Mouse (Mus musculus) ovary, postnatal 36 days (tissue): ENCODE results near the gene Nkiras1.
A peak's percentile ranks its signal among the peaks of the same experiment; 100 is the strongest.
"Not testable (repeated sequence)": the region's sequence is repeated elsewhere in the genome, so short reads cannot be mapped to it uniquely, and the experiment has no call there.

Experiments used
- DNase-seq: peaks from one replicate; pipeline ENCODE4 v3.0.0; 2022; ENCODE audit warnings: low spot score, mixed read lengths

The Nkiras1 gene

DNA sequence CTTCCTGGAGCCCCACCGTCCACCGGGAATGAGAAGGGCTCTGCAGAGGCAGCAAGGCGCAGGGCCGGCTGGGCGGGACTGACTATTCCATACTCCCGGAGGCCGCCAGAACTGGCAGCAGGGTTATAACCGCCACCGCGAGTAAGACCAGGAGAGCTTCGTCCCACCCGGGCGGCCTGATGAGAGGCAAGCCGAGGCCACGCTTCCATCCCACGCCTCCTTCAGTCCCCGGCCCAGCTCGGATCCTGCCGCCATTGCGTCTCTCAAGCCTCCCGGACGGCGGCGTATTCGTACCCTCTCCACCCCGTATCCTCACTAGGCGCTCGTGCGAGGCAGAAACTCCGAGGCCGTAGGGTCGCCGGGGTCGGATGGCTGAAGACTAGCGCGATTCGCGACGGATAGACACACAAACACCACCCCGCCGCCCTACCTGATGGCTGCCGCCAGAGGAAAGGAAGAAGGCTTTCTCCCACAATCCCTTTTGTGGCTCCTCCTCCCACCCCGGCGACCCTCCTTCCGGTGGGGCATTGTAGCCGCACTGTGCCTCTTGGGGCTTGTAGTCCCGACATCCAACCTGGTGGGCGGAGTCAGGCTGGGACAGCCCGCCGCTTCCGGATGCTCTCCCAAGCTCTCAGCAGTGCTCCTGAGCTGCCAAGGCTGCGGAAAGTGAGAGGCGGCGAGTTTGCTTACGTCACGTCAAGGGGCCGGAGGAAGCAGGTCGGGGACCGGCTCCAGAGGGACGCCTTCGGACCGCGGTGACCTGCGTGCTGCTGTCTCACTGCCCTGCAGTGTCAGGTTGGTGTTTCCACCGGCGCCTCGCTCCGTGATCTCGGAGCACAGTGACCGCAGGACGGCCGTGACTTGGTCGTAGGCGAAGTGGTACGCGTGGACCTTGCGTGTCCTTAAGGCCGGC is at the start of gene Nkiras1, which contains the start of gene Rpl15:
Nkiras1 (plus strand) TSS at position 608 of the 913 bp plus-strand sequence.
Rpl15 (minus strand) TSS at position 863 of the 913 bp plus-strand sequence.
- DNase-seq, result peak; percentile 98

DNA sequence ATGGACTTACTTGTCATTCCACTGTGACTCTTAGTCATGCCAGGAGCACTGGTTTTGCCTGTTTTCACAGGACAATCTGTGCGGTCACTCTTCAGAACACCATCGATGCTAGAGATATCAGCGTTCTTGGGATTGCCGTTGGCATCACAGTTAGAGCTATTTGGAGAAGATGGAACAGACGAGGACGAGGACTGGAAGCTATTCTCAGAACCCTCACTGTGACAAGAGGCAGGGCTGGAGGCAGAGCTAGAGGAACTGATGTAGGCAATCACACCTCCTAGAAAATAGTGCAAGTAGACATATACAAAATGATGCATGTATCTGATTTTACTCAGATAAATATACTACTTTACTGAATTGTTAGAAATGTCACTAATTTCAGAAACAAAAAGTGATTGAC is 49.0 kb upstream of the Nkiras1 start:
- DNase-seq, result no peak

DNA sequence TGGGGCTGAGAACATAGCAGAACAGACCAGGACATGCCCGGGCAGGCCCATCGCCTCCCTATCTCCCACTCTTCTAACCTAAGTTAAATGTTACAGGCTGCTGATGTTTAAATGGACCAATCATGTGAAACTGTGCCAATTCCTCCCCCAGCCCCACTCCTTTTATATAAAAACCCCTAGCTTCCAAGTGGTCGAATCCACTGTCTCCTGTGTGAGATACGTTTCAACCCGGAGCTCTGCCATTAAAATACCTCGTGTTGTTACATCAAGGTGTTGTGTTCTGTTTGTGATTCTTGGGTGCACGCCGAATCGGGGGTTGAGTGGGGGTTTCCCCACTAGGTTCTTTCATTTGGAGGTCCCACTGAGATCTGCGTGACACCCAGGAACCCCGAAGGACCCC is 45.5 kb upstream of the Nkiras1 start:
- DNase-seq, result not testable (repeated sequence)

DNA sequence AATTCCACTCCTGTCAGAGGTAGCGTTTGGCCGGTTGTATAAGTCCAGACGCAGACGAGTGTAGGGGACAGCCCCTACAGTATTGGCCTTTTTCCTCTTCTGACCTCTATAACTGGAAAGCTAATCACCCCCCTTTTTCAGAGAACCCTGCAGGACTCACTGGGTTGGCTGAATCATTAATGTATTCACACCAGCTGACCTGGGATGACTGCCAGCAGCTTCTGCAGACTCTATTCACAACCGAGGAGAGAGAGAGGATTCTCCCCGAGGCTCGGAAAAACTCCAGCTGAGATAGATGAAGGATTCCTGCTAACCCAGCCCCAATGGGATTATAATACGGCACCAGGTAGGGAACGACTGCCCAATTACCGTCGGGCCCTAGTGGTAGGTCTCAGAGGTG is 44.8 kb upstream of the Nkiras1 start:
- DNase-seq, result not testable (repeated sequence)

DNA sequence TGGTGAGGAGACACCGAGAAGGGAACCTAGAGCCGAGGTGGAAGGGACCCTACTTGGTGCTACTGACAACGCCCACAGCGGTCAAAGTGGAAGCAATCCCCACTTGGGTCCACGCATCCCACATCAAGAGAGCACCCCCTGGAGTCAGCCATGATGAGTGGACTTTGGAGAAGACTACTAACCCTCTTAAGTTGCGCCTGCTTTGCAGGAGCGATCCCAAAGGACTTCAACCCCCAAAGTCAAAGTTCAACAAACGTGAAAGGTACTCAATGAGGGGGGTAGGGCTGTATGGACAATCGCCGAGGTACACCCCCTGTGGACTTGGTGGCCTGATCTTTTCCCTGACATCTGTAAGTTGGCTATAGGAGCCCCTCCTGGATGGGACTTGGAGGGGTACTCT is 41.2 kb upstream of the Nkiras1 start:
- not testable (repeated sequence) for DNase-seq

DNA sequence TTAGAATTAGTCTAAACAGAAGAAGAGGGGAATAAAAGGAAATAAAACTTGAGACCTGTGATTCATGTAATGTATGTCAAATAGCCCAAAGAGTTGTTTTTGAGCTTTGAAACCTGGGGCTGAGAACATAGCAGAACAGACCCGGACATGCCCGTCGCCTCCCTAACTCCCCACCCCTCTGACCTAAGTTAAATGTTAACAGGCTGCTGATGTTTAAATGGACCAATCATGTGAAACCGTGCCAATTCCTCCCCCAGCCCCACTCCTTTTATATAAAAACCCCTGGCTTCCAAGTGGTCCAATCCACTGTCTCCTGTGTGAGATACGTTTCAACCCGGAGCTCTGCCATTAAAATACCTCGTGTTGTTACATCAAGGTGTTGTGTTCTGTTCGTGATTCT is 39.1 kb upstream of the Nkiras1 start:
- DNase-seq, result not testable (repeated sequence)

DNA sequence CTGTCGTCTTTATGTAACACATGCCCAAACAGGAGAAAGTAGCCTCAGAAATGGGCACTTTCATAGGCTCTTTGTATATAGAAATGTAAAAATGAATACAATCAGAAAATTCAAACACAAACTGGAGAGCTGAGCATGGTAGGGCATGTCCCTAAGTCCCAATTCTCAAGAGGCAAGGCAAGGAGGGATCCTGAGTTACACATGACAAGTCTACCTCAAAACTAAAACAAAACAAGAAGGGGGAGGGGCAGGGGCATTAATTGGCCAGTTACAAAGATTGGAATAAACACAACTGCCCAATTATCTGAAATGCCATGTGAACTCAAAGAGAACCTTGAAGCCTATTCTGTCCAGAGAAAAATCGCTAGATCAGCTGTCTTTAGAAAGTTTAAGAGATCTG is 37.9 kb upstream of the Nkiras1 start:
- no peak for DNase-seq

DNA sequence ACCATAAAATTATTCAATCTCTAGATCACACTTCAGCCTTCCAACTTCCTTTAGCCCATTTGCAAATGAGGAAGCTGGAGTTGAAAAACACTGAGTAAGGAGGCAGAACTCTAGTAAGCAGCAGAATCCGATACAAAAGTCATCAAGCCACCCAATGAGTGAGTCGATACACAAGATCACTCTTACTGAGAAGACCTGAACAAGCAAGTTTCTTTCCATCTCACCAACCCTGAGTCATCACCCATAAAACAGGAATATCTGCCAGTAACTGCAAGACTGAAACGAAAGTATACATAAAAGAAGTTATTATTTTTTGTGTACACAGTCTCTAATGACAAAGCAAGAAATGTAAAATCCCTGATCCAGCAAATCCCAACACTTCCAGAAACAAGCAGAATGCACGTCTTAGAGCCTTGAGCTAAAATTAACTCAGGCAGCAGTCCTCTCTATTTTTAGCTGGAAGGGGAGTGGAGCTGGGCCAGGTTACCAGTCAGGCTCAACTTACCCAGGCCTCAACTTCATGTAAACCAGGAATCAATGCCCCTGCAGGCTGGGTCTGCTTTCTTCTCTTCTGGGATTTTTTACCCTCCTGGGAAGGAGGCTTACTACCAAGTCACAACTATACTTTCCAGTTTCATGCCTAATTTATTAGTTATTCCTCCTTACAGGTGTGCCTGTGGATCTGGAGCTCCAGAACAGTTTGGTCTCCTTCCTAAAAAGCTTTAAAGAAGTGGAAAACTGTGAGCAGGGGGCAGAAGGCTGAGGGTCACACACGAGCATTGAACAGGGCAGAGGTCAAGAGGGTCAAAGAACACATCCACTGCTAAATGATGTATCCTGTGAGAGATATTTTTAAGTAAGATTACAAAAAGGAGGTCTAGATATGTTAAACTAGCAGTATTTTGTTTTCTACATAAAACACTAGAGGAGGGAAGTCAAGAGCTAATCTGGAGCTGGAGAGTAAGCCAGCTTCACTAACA is 36.7 kb upstream of the Nkiras1 start:
- no peak for DNase-seq

DNA sequence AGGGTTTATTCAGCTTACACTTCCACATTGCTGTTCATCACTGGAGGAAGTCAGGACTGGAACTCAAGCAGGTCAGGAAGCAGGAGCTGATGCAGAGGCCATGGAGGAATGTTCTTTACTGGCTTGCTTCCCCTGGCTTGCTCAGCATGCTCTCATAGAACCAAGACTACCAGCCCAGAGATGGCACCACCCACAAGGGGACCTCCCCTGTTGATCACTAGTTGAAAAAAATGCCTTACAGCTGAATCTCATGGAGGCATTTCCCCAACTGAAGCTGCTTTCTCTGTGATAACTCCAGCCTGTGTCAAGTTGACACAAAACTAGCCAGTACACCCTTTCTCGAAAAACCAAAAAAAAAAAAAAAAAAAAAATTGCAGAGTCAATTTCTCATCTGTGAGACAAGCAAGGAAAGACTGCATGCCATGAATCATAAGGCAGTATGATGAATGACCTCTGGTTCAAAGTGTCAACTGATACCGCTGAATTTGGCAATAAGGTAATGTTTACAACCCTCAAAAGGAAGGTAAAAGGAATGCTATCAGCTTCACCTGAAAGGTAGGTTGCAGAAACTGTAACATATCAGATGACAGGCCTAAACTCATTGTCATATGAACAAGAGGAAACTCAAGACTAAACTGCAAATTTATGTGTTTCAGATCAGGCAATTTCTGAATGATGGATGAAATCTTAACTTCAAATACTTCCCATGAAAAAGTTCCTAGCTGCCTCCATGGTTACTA is 34.3 kb upstream of the Nkiras1 start:
- not testable (repeated sequence) for DNase-seq

DNA sequence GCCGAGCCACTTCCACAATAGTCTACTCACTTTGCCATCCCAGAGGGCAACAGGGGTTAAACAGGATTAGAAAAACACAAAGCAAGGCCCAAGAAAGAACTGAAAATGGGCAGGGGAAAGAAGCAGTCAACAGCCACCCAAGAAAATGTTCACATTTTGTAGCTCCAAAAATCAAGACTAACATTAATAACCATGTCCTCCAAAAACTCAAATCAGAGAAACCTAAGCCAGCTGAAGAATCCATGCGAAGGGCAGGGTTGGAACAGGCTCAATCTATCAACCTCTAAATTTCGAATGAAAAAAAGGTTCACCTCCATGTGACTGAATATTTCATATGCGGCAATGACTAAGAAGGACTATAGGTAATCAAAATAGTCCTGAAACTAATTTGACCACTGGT is 33.6 kb upstream of the Nkiras1 start:
- no peak for DNase-seq

DNA sequence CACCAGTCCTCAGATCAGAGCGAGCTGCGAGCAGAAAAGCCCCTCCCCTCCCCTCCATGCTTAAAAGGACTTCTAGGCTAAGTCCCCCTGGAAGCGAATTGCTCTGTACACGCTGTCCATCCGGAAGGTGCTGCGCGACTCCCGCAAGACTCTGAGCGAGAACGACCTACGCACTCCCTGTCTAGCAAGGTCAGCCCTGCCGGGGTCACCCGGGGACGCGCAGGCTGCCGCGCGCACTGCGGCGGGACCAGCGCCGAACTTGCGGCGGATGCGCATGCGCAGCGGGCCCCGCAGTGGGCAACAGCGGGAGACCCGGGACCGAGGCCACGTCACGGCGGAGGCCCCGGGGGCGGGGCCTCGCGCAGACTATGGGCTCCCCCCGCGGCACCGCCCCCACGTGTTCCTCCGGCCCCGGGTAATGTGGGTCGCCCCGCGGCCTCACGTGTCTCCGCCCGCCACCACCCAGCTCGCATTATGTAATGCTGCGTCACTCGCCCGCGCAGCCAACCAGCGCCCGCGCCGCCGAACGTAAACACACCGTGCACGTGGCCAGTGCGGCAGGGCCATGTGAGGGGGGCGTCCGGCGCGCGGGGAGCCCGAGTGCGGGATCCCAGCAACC is 32.7 kb upstream of the Nkiras1 start:
- DNase-seq, result peak; percentile 98

DNA sequence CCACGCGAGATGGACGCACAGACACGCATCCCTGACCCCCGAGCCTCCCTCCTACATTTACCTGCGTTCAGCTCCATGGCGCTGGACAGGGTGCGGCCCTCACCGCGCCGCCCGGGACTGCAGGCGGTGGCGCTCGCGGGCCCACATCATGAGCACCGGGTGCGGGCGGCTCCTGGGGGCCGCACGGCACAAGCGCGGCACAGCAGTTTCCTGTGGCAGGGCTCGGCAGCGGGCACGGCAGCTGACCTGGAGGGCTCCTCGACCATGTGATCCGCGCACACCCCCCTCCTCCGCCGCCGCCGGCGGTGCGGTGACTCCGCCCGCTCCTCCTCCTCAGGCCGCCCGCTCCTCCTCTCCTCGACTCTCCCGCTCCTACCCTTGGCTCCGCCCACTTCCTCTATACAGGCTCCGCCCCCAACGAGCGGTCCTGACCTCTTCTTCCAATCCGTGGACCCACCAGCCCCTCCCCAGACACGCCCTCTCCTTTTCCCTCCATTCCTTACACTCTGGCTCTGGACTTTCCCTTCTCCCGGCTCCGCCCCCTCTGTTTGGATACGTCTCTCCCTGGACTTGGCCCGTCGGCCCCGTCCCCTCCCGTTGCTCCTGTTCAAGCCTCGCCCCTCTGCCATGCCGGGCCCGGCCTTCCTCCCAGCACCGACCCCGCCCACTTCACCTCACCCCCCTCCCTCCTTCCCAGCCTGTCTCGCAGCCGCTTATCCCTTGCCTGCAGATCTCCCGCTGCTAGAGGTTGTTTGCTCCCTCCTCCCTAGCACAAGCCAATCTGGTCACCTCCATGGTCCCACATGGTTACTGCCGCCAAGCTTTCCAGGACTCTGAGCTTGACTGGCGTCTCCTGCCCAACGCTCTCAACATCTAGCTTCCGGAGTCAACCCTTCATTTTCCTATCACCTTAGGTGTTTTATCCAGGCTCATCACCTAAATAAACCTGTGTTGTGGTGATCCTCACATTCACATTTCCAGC is 31.9 kb upstream of the Nkiras1 start, which contains the start of gene Nr1d2:
Nr1d2 (minus strand) TSS at position 378 of the 982 bp plus-strand sequence.
- DNase-seq, result peak; percentile 99

DNA sequence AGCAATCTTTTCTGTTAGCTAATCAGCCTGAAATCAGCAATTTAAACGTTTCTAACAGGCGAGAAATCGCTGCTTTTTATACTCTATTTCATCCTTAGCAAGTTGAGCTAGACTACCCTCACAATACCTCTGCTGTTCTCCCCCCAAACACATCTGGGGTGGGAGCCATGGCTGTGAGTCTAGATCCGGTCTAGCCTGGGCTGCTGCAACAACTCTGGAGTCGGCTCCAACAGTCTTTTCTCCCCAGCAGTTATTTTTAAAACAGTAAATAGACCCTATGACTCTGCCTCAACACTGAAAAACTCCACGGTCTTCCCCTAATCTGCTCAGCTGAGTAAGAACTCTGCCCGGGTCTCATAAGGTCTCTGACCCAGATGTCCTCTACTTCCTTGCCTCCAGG is 30.8 kb upstream of the Nkiras1 start:
- DNase-seq, result no peak

DNA sequence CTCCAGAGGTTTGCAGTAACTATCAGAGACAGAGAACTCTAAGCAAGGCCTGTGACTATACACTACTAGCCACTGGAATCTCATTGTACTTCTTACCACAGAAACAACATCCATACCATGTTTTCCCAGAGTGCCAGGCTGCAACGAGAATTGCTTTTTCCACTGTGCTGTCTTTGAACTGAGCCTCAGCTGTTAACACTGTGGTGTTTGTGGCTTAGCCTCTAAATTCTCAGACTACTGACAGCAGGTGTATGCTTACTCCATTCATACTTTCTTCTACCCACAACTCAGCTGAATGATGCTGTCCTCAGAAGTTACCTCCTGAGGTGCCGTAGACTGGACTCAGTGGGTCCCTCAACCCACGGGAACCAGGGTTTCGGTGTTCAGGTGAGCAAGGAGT is 29.1 kb upstream of the Nkiras1 start:
- DNase-seq, result no peak

DNA sequence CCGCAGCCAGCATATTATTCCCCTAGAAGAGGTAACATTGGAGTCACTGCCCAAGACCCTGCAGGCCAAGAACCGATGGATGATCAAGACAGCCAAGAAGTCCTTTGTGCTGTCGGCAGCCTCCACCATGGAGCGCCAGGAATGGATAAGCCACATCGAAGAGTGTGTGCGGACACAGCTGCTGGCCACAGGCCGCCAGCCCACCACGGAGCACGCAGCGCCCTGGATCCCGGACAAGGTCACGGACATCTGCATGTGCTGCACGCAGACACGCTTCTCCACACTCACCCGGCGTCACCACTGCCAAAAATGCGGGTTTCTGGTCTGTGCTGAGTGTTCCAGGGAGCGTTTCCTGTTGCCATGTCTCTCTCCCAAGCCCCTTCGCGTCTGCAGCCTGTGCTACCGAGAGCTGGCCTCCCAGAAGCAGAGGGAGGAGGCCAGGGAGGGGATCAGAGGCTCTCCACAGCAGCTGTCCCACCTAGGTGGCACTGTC is 28.3 kb upstream of the Nkiras1 start:
- DNase-seq, result no peak

DNA sequence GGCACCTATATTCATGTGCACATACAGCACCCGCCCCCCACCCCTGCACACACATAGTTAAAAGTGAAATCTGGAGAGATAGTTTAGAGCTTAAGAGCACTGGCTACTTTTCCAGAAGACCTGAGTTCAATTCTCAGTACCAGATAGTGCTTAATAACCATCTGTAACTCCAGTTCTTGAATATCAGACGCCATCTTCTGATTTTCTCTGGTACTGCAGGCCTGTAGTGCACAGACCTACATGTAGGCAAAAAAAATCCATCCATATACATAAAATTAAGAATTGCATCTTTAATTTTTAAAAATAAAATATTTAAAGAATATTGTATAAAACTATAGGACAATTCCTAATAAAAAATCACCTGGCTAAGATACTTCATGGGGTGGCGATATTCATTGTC is 9.7 kb upstream of the Nkiras1 start:
- no peak for DNase-seq

DNA sequence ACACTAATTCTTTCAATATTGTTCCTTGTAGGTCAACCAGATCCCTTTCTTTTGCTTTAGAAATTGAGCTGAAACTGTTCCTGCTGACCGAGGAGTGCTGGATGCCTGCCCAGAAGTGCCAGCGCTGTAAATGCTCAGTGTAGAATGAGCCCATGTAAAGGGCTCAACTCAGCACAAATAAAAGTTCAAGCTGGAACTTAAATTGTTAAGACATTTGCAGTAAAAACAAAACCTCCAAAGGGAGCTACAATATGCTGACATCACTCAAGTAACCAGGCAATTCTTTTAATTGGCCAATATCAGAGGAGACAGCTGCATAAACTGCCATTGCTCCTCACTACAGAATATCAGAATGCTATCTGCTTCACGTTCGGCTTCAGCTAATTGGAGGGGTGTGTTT is 7.5 kb upstream of the Nkiras1 start:
- peak; percentile 31 for DNase-seq

DNA sequence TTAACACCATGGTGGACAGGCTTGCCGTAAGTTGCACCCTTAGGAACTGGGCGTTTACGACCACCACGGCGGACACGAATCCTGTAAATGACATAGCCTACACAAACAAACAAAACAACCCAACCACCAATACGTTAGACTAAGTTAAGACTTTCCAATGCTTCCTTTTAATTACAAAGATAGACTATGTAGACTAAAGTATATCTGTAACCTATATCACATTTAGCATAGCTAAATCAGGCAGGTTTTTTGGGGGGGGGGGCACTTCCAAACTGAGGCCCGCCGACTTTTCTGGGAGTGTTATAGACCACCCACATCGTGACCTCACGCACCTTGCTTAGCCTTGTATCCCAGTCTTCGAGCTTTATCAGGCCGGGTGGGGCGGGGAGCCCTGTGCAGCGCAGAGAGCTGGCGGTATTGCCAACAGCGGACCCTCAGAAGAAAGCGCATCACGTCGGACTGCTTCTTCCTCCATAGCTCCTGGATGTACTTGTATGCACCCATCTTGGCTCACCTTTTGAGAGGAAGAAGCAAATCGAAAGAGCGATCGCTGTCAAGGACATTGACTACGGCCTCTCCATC is 898 bp upstream of the Nkiras1 start:
- DNase-seq, result not testable (repeated sequence)

DNA sequence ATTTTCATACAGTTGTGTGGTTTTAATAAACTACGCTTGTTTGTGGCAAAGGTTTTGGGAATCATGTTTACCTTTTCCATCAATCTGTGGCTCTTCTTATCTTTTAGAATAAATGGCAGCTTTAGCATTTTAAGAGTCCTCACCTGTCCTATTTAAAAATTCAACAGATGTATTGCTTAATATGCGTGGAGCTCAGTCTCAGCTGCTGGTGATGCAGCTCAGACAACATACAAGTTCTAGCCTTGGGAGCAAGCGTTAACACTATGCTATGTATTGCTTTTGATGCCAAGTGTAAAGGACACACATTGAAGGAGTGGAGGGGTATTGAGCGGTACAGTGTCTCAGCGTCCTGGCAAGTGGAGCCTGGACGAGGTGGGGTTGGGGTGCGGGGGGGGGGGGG is 730 bp downstream of the Nkiras1 start:
- DNase-seq, result no peak

DNA sequence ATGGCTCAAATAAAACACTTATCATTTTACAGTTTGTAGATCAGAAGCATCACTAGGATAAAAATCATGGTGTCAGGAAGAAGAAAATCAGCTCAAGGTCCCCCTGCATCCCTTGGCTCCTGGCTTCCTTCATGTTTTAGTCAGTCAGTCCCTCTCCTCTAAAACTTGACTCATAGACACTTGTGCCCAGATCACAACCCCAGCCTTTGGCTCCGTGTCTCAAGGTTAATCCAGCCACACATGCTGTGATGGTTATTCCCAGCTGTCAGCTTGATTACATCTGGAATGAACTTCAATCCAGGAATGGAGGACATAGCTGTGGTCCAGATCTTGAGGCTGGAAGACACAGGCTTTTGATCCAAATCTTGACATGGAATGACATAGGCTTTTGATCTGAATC is 3.6 kb downstream of the Nkiras1 start:
- DNase-seq, result no peak
